Comparison of ENCODE assay signal across 8 mouse cellular contexts in the genomic region with DNA sequence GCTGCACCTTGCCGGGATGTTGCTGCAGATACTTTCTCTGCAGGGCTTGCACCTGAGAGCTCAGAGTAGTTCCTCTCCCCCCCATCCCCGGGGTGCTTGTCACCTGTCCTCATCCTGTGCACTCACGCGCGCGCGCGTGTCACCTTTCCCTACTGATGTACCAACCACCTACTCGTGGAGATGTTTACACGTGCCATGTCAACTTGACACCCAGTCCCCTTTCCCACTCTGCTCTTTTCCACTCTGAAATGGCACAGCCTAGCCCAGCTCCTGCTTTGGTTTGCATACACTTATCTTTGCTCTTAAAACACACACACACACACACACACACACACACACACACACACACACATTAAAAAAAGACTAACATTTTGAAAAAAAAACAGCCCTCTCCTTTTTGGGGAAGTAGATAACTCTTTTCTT. TPM values are rescaled to one million over a fixed set of nuclear protein-coding genes. Genes with fewer than 3 reads are reported as not detected.
DNase-seq lines count a peak whose midpoint lies in the region; ATAC-seq and TF ChIP-seq lines count a peak whose summit lies in the region.

No protein-coding gene starts in this region.

- no peak for TF ChIP-seq POLR2A in MEL (IDR thresholded peaks at IDR 0.05; ENCODE audit: control insufficient read depth in 1 of 2, insufficient read depth in 1 of 2, low read depth in 1 of 2, low read length in 2 of 2, poor library complexity in 1 of 2)

- no peak for TF ChIP-seq RAD21 in MEL (IDR thresholded peaks at IDR 0.05; ENCODE audit: low read depth, low read length)

- peak; percentile 17 to 21; a peak in 1 of 4 replicates for TF ChIP-seq EP300 in MEL (IDR thresholded peaks at IDR 0.05; ENCODE audit: low read depth in 1 of 2, low read length in 2 of 2)
- no peak for TF ChIP-seq EP300 in stomach, postnatal 0 days (optimal IDR thresholded peaks at IDR 0.05)

- H3K27me3 ChIP-seq in MEL (ENCODE audit: control insufficient read depth in 1 of 2, insufficient read depth in 2 of 2, low read length in 2 of 2): no peaks in the 10 kb centered on the region
- H3K27me3 ChIP-seq in forebrain, embryonic 10.5 days (ENCODE audit: poor library complexity, severe bottlenecking): peaks cover 22% of the 10 kb centered on the region
- H3K27me3 ChIP-seq in midbrain, embryonic 11.5 days (ENCODE audit: control insufficient read depth, insufficient read depth, low read length): no peaks in the 10 kb centered on the region; the same call in 1 of the 2 replicates
- no peaks in the 10 kb centered on the region for H3K27me3 ChIP-seq in stomach, postnatal 0 days (ENCODE audit: control insufficient read depth, insufficient read depth, low read length)

- no peaks in the 10 kb centered on the region; the same call in 1 of the 2 replicates for H3K79me2 ChIP-seq in MEL (ENCODE audit: control insufficient read depth, insufficient read depth, low read length, poor library complexity)

- no peak for TF ChIP-seq CTCF in MEL (IDR thresholded peaks at IDR 0.05 in 2 of 3, conservative IDR thresholded peaks at IDR 0.05 in 1 of 3; ENCODE audit: control insufficient read depth in 1 of 3, insufficient read depth in 1 of 3, low read depth in 2 of 3, low read length in 3 of 3, poor library complexity in 1 of 3, severe bottlenecking in 1 of 3)
- no peak for TF ChIP-seq CTCF in stomach, postnatal 0 days (IDR thresholded peaks at IDR 0.05; ENCODE audit: low read depth)

- no peak overlapping the region for H3K27ac ChIP-seq in MEL (ENCODE audit: control insufficient read depth, low read depth, low read length)
- H3K27ac ChIP-seq in forebrain, embryonic 10.5 days: peak overlapping the region; percentile 84
- no peak overlapping the region for H3K27ac ChIP-seq in midbrain, embryonic 11.5 days (ENCODE audit: low read depth, low read length)
- no peak overlapping the region for H3K27ac ChIP-seq in stomach, postnatal 0 days (replicated peaks)

- WGBS in forebrain, embryonic 10.5 days: 1% methylated on average over 10 of the region's 10 CpGs
- WGBS in midbrain, embryonic 11.5 days: 2% methylated on average over 10 of the region's 10 CpGs
- WGBS in stomach, postnatal 0 days: 6% methylated on average over 10 of the region's 10 CpGs

- peaks cover 0 to 4% of the 10 kb centered on the region in 2 experiments; a peak in 2 of 4 replicates for H3K4me1 ChIP-seq in MEL (ENCODE audit: control insufficient read depth in 1 of 2, insufficient read depth in 2 of 2, low read length in 2 of 2)
- peaks cover 26% of the 10 kb centered on the region for H3K4me1 ChIP-seq in forebrain, embryonic 10.5 days
- H3K4me1 ChIP-seq in midbrain, embryonic 11.5 days (ENCODE audit: control insufficient read depth, insufficient read depth, low read length): no peaks in the 10 kb centered on the region
- H3K4me1 ChIP-seq in stomach, postnatal 0 days (replicated peaks; ENCODE audit: control insufficient read depth, insufficient read depth): peaks cover 5% of the 10 kb centered on the region; the same call in 1 of the 2 replicates

- ATAC-seq in midbrain, embryonic 11.5 days (ENCODE audit: low FRiP score): no peak
- ATAC-seq in stomach, postnatal 0 days (ENCODE audit: low FRiP score, low TSS enrichment): peak; percentile 31

- H3K4me3 ChIP-seq in MEL (ENCODE audit: control insufficient read depth in 1 of 2, insufficient read depth in 1 of 2, low read depth in 2 of 2, low read length in 2 of 2): peak overlapping the region; percentile 64 to 80; a peak in 3 of 4 replicates
- H3K4me3 ChIP-seq in forebrain, embryonic 10.5 days: peak overlapping the region; percentile 90
- peak overlapping the region; percentile 70 for H3K4me3 ChIP-seq in midbrain, embryonic 11.5 days (ENCODE audit: low read depth, low read length)
- H3K4me3 ChIP-seq in stomach, postnatal 0 days (ENCODE audit: low read depth, low read length): peak overlapping the region; percentile 61

- H3K36me3 ChIP-seq in MEL (ENCODE audit: control insufficient read depth in 1 of 2, insufficient read depth in 2 of 2, low read length in 2 of 2): peaks cover 0 to 6% of the 10 kb centered on the region in 2 experiments; a peak in 2 of 4 replicates
- H3K36me3 ChIP-seq in forebrain, embryonic 10.5 days (replicated peaks): no peaks in the 10 kb centered on the region
- H3K36me3 ChIP-seq in midbrain, embryonic 11.5 days (ENCODE audit: control insufficient read depth, insufficient read depth, low read length): no peaks in the 10 kb centered on the region
- no peaks in the 10 kb centered on the region for H3K36me3 ChIP-seq in stomach, postnatal 0 days (ENCODE audit: control insufficient read depth, insufficient read depth, low read length)

- peak; percentile 5 for DNase-seq in kidney, adult 11 months
- DNase-seq in kidney, adult 18-20 months: no peak
- DNase-seq in MEL (ENCODE audit: low read depth, low spot score): peak; percentile 70
- no peak for DNase-seq in forebrain, embryonic 10.5 days (ENCODE audit: extremely low spot score, low spot score)
- DNase-seq in layer of hippocampus, postnatal 25 days (ENCODE audit: extremely low spot score in 1 of 2, low spot score in 1 of 2): peak; percentile 38 to 39
- peak; percentile 83 for DNase-seq in midbrain, embryonic 11.5 days (ENCODE audit: low spot score, missing footprints)
- DNase-seq in stomach, postnatal 0 days (ENCODE audit: low spot score): peak; percentile 27
- DNase-seq in yolk sac, embryonic 10.5 days (ENCODE audit: low spot score): no peak

- peak overlapping the region; percentile 74 for H3K9ac ChIP-seq in MEL (ENCODE audit: control insufficient read depth, low read depth, low read length, poor library complexity, severe bottlenecking)
- peak overlapping the region; percentile 77; the same call in 1 of the 2 replicates for H3K9ac ChIP-seq in midbrain, embryonic 11.5 days (ENCODE audit: low read length)
- no peak overlapping the region for H3K9ac ChIP-seq in stomach, postnatal 0 days (ENCODE audit: low read length)

- H3K9me3 ChIP-seq in MEL (replicated peaks; ENCODE audit: insufficient read depth, low read length): no peaks in the 10 kb centered on the region
- no peaks in the 10 kb centered on the region for H3K9me3 ChIP-seq in forebrain, embryonic 10.5 days
- no peaks in the 10 kb centered on the region for H3K9me3 ChIP-seq in midbrain, embryonic 11.5 days (ENCODE audit: control insufficient read depth, low read length)
- H3K9me3 ChIP-seq in stomach, postnatal 0 days (ENCODE audit: control insufficient read depth, low read length): no peaks in the 10 kb centered on the region

- H3K4me2 ChIP-seq in midbrain, embryonic 11.5 days: peak overlapping the region; percentile 93
- H3K4me2 ChIP-seq in stomach, postnatal 0 days (replicated peaks; ENCODE audit: low read depth): peak overlapping the region; percentile 92

TF ChIP-seq in MEL, 35 proteins besides CTCF, POLR2A, EP300 and RAD21:
- TF ChIP-seq CHD1 (IDR thresholded peaks at IDR 0.05; ENCODE audit: low read depth, low read length) (no peak), ETS1 (IDR thresholded peaks at IDR 0.05; ENCODE audit: low read depth, low read length) (no peak), MYB (IDR thresholded peaks at IDR 0.05; ENCODE audit: low read depth, low read length) (no peak), BHLHE40 (IDR thresholded peaks at IDR 0.05; ENCODE audit: borderline replicate concordance, low read depth, low read length) (no peak), TCF12 (IDR thresholded peaks at IDR 0.05; ENCODE audit: low read depth, low read length) (no peak), MXI1 (IDR thresholded peaks at IDR 0.05; ENCODE audit: low read depth, low read length) (0 out of 2 replicates have a peak, but pooled peaks have one; percentile 8), GATA1 (IDR thresholded peaks at IDR 0.05; ENCODE audit: low read depth, low read length) (peak; percentile 53; the same call in 1 of the 2 replicates), ZNF384 (IDR thresholded peaks at IDR 0.05; ENCODE audit: low read depth, low read length) (peak; percentile 97), TBP (IDR thresholded peaks at IDR 0.05; ENCODE audit: low read depth, low read length) (no peak), UBTF (IDR thresholded peaks at IDR 0.05; ENCODE audit: borderline replicate concordance, insufficient read depth, low read depth, low read length) (no peak), MAZ (IDR thresholded peaks at IDR 0.05; ENCODE audit: low read depth, low read length) (no peak), MYC (IDR thresholded peaks at IDR 0.05; ENCODE audit: low read depth, low read length) (no peak), MAX (IDR thresholded peaks at IDR 0.05; ENCODE audit: low read length) (peak; percentile 82), MAFK (IDR thresholded peaks at IDR 0.05; ENCODE audit: borderline replicate concordance, low read depth, low read length) (no peak), SMC3 (IDR thresholded peaks at IDR 0.05; ENCODE audit: low read depth, low read length) (no peak), ZMIZ1 (IDR thresholded peaks at IDR 0.05; ENCODE audit: low read depth, low read length) (no peak), KAT2A (conservative IDR thresholded peaks at IDR 0.05; ENCODE audit: low read depth, low read length) (no peak), ZKSCAN1 (IDR thresholded peaks at IDR 0.05; ENCODE audit: low read depth, low read length) (no peak)

RNA-seq across cellular contexts. Expression of gene Actr3b, which starts 0.6 kb away (rescaled TPM):
- total RNA-seq in MEL (2012; rRNA removed): 7.4 and 8.7 TPM in 2 replicates
- 10 to 100 TPM in 1 of 2 experiments, not detected in 1; 11.1 TPM for polyA plus RNA-seq in MEL (2012; ENCODE audit: insufficient read depth in 1 of 2, insufficient read length in 2 of 2, low read depth in 1 of 2, low replicate concordance in 2 of 2, missing spikeins in 1 of 2)
- 11.0 and 11.7 TPM in 2 replicates for polyA plus RNA-seq in forebrain, embryonic 10.5 days (2016; fragmentation: Nextera tagmentation; extraction: Ambion mirVana)
- 100 to 1,000 TPM; 145 to 156 TPM for total RNA-seq in layer of hippocampus, postnatal 25 days (2021)
- polyA plus RNA-seq in midbrain, embryonic 11.5 days (2014; fragmentation: Nextera tagmentation; extraction: Ambion mirVana): 7.4 and 7.8 TPM in 2 replicates
- polyA plus RNA-seq in stomach, postnatal 0 days (2015; fragmentation: Nextera tagmentation; extraction: Ambion mirVana): 4.8 and 6.3 TPM in 2 replicates

RNA-seq across cellular contexts. Expression of gene Xrcc2, which starts 54.8 kb away (rescaled TPM):
- 25.4 and 34.1 TPM in 2 replicates for total RNA-seq in MEL (2012; rRNA removed)
- polyA plus RNA-seq in MEL (2012; ENCODE audit: insufficient read depth in 1 of 2, insufficient read length in 2 of 2, low read depth in 1 of 2, low replicate concordance in 2 of 2, missing spikeins in 1 of 2): 10 to 100 TPM in 1 of 2 experiments, not detected in 1; 22.8 TPM
- polyA plus RNA-seq in forebrain, embryonic 10.5 days (2016; fragmentation: Nextera tagmentation; extraction: Ambion mirVana): 20.7 and 22.7 TPM in 2 replicates
- 1 to 10 TPM; 4.4 to 5.0 TPM for total RNA-seq in layer of hippocampus, postnatal 25 days (2021)
- polyA plus RNA-seq in midbrain, embryonic 11.5 days (2014; fragmentation: Nextera tagmentation; extraction: Ambion mirVana): 9.7 and 10.2 TPM in 2 replicates
- 2.1 and 2.3 TPM in 2 replicates for polyA plus RNA-seq in stomach, postnatal 0 days (2015; fragmentation: Nextera tagmentation; extraction: Ambion mirVana)

Comparison
In these comparisons a context has a peak if more than half of its experiments do, and no peak if none do; other contexts are left out.
1. DNase-seq: peak in kidney, adult 11 months (single experiment), MEL (single experiment), layer of hippocampus, postnatal 25 days (2 of 2), midbrain, embryonic 11.5 days (single experiment) and stomach, postnatal 0 days (single experiment); none in kidney, adult 18-20 months (single experiment), forebrain, embryonic 10.5 days (single experiment) and yolk sac, embryonic 10.5 days (single experiment).
2. Peak in every context shown above with its lines, with median percentiles within 50 percentile points of each other: H3K4me3 ChIP-seq.